Mouse (Mus musculus): ENCODE data around the gene Glud1. TPM values are rescaled to one million over a fixed set of nuclear protein-coding genes. Genes with fewer than 3 reads are reported as not detected.

Glud1 gene
- polyA plus RNA-seq, 1 experiment from 2014 or later: 109 TPM

DNA sequence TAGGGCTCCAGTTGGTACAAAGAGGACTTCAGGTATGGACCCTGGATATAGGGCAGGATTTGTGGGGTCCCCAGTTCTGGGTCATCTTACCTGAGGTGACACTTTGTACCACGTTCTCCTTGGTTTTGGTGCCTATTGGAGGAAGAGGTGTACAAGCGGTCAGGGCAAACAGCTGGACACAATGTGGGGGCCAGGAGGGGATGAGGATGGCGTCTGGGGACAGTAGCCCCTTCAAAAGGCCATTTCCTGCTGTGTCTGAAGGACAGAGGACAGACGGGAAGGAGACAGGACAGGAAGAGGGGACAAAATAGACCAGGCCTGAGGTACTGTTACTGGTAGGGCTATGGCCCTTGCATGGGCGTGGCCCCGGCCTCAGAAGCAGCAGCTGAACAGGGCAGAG is 63.1 kb downstream of the Glud1 start:
- WGBS: 81% methylated on average over 6 of the region's 6 CpGs
- Histone ChIP-seq H3K4me3 (peak overlapping the region; percentile 31), H3K4me2 (peak overlapping the region; percentile 46), H3K9ac (peak overlapping the region; percentile 60), H3K27ac (replicated peaks) (peak overlapping the region; percentile 65; the same call in 1 of the 2 replicates), H3K27me3 (no peaks in the 10 kb centered on the region), H3K4me1 (replicated peaks) (peaks cover 23% of the 10 kb centered on the region), H3K9me3 (no peaks in the 10 kb centered on the region), H3K36me3 (no peaks in the 10 kb centered on the region)
- ATAC-seq (ENCODE audit: low read depth): no peak

DNA sequence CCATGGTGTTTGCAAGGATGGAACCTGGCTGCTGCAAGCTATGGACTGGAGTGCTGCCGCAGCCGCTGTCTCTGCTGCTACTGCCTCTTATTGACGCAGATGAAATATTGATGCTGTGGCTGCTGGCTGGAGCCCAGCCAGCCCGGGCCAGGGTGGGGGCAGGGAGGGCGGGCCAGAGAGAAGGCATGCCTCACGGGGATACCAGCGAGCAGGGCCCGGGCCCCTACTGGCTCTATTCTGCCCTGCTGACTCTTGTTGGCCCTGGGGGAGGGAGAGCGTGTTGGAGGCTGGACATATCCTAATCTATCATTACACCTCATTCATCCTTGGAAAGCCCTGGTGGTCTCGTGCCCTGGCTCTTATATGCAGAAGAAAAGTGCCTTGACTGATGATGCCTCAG is 64.0 kb downstream of the Glud1 start, which contains the start of gene Sncg:
Gene Sncg (minus strand): TSS at position 213 of the 400 bp plus-strand sequence.
- peaks cover 28% of the 10 kb centered on the region for H3K4me1 ChIP-seq (replicated peaks)
- H3K4me3 ChIP-seq: peak within 1 kb of the TSS; percentile 31
- H3K27me3 ChIP-seq: no peaks in the 10 kb centered on the region
- no peaks in the 10 kb centered on the region for H3K9me3 ChIP-seq
- H3K36me3 ChIP-seq: no peaks in the 10 kb centered on the region
- H3K4me2 ChIP-seq: peak within 1 kb of the TSS; percentile 46
- peak; percentile 28 for ATAC-seq (ENCODE audit: low read depth)
- WGBS: 22% methylated on average over 10 of the region's 10 CpGs
- peak within 1 kb of the TSS; percentile 65 for H3K27ac ChIP-seq (replicated peaks)
- H3K9ac ChIP-seq: peak within 1 kb of the TSS; percentile 60

DNA sequence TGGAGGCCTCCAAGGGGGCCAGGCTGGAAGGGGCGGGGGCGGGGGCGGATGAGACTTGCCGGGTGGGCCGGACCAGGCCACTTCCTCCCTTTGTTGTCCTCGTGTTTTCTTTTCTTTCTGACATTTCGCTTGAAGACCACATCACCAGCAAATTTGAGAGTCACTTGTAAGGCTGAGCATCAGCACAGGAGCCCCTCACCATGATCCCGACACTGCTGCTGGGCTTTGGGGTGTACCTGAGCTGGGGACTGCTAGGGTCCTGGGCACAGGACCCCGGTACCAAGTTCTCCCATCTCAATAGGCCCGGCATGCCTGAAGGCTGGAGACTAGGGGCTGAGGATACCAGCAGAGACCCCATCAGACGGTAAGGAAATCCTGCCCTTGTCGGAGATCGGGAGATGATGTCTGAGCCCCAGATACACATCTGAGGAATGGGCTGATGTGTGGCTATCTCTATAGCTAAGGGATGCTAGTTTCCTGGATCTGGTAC is 64.9 kb downstream of the Glud1 start, which contains the start of gene Mmrn2:
Gene Mmrn2 (plus strand): TSS at position 51 of the 490 bp plus-strand sequence.
- Histone ChIP-seq H3K4me3 (peak within 1 kb of the TSS; percentile 31), H3K9ac (peak within 1 kb of the TSS; percentile 60), H3K4me1 (replicated peaks) (peaks cover 28% of the 10 kb centered on the region), H3K9me3 (no peaks in the 10 kb centered on the region), H3K27ac (replicated peaks) (peak within 1 kb of the TSS; percentile 65), H3K4me2 (peak within 1 kb of the TSS; percentile 46), H3K36me3 (no peaks in the 10 kb centered on the region), H3K27me3 (no peaks in the 10 kb centered on the region)
- 81% methylated on average over 13 of the region's 13 CpGs for WGBS
- no peak for ATAC-seq (ENCODE audit: low read depth)

DNA sequence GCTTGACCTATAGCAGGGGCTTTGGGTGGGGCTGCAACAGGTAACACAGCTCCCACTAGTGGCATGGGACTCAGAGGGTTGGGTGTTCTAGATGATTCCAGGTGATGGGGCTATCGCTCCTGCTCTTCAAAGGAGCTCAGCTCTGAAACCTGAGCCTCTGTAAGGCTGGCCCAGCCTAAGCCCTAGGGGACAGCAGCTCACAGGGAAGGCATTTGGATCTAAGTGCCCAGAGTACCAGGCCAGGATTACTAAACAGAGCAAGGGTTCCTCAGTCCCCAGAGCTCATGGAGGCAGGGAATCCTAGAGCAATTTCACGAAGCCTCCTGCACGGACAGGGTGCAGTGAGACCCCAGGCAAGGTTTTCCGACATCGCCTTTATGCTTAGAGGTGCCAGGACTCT is 65.4 kb downstream of the Glud1 start:
- Histone ChIP-seq H3K9me3 (no peaks in the 10 kb centered on the region), H3K36me3 (no peaks in the 10 kb centered on the region), H3K4me2 (peak overlapping the region; percentile 30), H3K27ac (replicated peaks) (no peak overlapping the region), H3K9ac (no peak overlapping the region), H3K4me3 (peak overlapping the region; percentile 4), H3K4me1 (replicated peaks) (peaks cover 28% of the 10 kb centered on the region), H3K27me3 (no peaks in the 10 kb centered on the region)
- no peak for ATAC-seq (ENCODE audit: low read depth)
- WGBS: 81% methylated on average over 5 of the region's 5 CpGs

DNA sequence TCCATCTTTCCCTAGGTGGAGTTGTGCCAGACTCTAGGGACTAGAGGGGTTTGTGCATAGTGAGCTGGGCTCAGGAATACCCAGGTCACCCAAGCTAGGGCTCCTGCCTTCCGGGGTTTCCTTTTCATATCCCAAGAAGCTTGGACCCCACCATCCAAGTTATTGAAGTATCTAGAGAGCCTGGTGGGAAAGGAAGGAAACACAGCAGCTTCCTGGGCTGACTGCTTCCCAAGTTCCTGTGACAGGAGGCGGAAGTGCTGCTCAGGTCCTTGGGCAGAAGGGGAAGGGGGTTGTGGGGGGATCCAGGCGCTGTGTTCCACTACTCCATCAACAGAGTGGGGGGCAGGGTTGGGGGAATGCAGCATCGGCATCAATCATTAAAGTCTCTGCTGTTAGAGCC is 66.6 kb downstream of the Glud1 start:
- WGBS: 89% methylated on average over 4 of the region's 4 CpGs
- Histone ChIP-seq H3K9me3 (no peaks in the 10 kb centered on the region), H3K27ac (replicated peaks) (no peak overlapping the region), H3K36me3 (no peaks in the 10 kb centered on the region), H3K9ac (no peak overlapping the region), H3K27me3 (no peaks in the 10 kb centered on the region), H3K4me1 (replicated peaks) (peaks cover 28% of the 10 kb centered on the region), H3K4me3 (no peak overlapping the region), H3K4me2 (peak overlapping the region; percentile 30)
- ATAC-seq (ENCODE audit: low read depth): no peak

DNA sequence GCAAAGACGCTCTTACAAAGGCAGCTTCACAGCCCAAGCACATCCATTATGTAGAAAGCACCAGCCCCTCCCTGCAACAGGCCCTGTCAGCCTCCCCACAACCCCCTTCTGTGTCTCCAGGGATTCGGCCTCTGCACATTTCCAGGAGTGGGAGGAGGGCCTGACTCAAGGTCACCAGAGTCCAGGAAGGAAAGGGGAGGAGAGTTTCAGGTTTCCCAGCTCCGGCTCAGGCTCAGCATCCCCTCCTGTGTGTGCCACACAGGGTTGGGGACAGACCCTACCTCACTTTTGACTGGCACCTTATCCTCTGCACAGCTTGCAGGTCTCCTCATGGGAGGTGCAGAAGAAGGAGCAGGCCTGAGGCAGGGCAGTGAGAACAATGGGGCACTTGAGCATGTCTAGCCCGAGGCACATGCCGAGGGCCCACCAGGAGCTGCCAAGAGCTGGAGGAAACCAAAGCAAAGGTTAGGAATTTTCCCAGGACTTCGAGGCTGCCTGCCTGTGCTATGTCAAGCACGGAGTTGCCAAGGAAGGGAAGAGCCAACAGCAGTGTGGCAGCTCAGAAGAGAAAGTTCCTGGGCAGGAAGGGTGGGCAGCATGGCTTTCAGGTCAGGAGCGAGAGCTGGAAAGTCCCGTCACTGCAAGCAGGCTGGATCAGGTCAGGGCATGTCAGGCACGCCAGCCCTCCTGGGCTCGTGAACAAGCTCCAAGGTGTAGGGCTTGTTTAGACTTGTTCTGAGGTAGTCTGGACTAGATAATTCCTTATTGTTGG is 68.2 kb downstream of the Glud1 start:
- ATAC-seq (ENCODE audit: low read depth): peak; percentile 28
- Histone ChIP-seq H3K4me3 (no peak overlapping the region), H3K9me3 (no peaks in the 10 kb centered on the region), H3K9ac (0 out of 2 replicates have a peak overlapping the region, but pooled peaks have one; percentile 17), H3K4me2 (no peak overlapping the region), H3K4me1 (replicated peaks) (peaks cover 25% of the 10 kb centered on the region), H3K27ac (replicated peaks) (peak overlapping the region; percentile 57), H3K27me3 (no peaks in the 10 kb centered on the region), H3K36me3 (no peaks in the 10 kb centered on the region)
- 42% methylated on average over 11 of the region's 11 CpGs for WGBS

DNA sequence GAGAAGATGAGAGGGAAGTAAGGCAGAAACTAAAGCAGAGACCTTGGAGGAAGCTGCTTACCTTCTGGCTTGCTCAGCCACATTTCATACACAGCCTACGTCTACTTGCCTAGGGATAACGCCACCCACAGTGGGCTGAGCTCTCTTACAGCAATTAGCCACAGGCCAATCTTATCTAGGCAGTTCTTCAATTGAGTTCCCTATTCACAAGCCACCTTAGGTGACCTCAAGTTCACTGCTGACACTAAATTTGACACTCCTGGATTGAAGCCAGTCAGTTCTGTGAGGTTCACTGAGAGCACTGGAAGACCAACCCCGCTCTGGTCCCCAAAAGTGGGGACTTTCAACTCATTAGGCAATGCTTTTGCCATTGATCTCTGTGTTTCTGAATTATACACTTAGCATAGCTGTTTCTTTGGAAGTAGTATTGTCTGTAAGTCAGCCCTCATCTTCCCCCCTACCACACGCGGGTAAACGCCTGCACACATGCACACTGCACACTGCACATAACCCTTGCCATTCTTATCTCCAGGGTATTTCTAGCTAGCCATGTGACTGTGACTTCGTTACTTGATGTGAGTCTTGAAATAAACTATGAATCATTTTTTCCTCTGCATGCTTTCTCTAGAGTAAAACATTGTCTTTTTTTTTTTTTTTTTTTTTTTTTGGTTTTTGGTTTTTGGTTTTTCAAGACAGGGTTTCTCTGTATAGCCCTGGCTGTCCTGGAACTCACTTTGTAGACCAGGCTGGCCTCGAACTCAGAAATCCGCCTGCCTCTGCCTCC is 72.6 kb downstream of the Glud1 start:
- no peaks in the 10 kb centered on the region for H3K27me3 ChIP-seq
- no peaks in the 10 kb centered on the region for H3K36me3 ChIP-seq
- peaks cover 11% of the 10 kb centered on the region for H3K4me1 ChIP-seq (replicated peaks)
- H3K27ac ChIP-seq (replicated peaks): no peak overlapping the region
- no peaks in the 10 kb centered on the region for H3K9me3 ChIP-seq
- H3K4me3 ChIP-seq: no peak overlapping the region
- no peak overlapping the region for H3K4me2 ChIP-seq
- no peak for ATAC-seq (ENCODE audit: low read depth)
- no peak overlapping the region for H3K9ac ChIP-seq
- 93% methylated on average over 9 of the region's 9 CpGs for WGBS

DNA sequence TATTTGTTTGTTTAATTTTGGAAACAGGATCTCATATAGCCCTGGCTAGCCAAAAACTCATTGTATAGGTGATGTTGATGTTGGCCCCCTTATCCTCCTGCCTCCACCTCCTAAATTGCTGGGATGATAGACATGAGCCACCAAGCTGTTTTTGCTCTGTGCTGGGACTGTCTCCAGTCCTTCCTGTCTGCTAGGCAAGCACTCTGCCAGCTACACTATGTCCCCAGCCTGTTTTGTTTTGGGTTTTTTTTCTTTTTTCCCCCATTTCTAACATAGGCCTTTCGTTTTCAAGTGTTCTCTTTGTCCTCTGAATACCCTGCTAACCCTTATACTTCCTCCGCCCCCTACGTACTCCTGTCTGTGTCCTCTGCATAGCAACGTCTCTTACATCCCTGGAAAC is 82.8 kb downstream of the Glud1 start:
- 59% methylated on average over 4 of the region's 4 CpGs for WGBS
- ATAC-seq (ENCODE audit: low read depth): no peak
- H3K4me1 ChIP-seq (replicated peaks): no peaks in the 10 kb centered on the region
- H3K9me3 ChIP-seq: peaks cover 5% of the 10 kb centered on the region; the same call in 1 of the 2 replicates
- H3K36me3 ChIP-seq: peaks cover 7% of the 10 kb centered on the region; the same call in 1 of the 2 replicates
- H3K4me2 ChIP-seq: no peak overlapping the region
- no peak overlapping the region for H3K27ac ChIP-seq (replicated peaks)
- no peak overlapping the region for H3K9ac ChIP-seq
- no peak overlapping the region for H3K4me3 ChIP-seq
- H3K27me3 ChIP-seq: no peaks in the 10 kb centered on the region

Other genes starting within 250 kb of the Glud1 start
- not detected in 2 replicates for gene Anxa8, start 224.7 kb upstream of the Glud1 start, polyA plus RNA-seq (2015; fragmentation: Nextera tagmentation; extraction: Ambion mirVana)
- not detected in 2 replicates for gene A630023A22Rik, start 208.0 kb upstream of the Glud1 start, polyA plus RNA-seq (2015; fragmentation: Nextera tagmentation; extraction: Ambion mirVana)
- gene Npy4r, start 158.2 kb upstream of the Glud1 start, polyA plus RNA-seq (2015; fragmentation: Nextera tagmentation; extraction: Ambion mirVana): 0.11 TPM in 1 of 2 replicates, not detected in the other
- gene Gprin2, start 109.1 kb upstream of the Glud1 start, polyA plus RNA-seq (2015; fragmentation: Nextera tagmentation; extraction: Ambion mirVana): 3.1 and 3.5 TPM in 2 replicates
- 0.41 and 0.54 TPM in 2 replicates for gene Syt15, start 91.1 kb upstream of the Glud1 start, polyA plus RNA-seq (2015; fragmentation: Nextera tagmentation; extraction: Ambion mirVana)
- gene Shld2, start 234 bp upstream of the Glud1 start, polyA plus RNA-seq (2015; fragmentation: Nextera tagmentation; extraction: Ambion mirVana): 5.8 and 6.0 TPM in 2 replicates
- gene Fam25c, start 44.7 kb downstream of the Glud1 start, polyA plus RNA-seq (2015; fragmentation: Nextera tagmentation; extraction: Ambion mirVana): not detected in 2 replicates
- 641 and 796 TPM in 2 replicates for gene Sncg, start 64.1 kb downstream of the Glud1 start, polyA plus RNA-seq (2015; fragmentation: Nextera tagmentation; extraction: Ambion mirVana)
- 6.0 and 6.2 TPM in 2 replicates for gene Mmrn2, start 64.7 kb downstream of the Glud1 start, polyA plus RNA-seq (2015; fragmentation: Nextera tagmentation; extraction: Ambion mirVana)
- 22.6 and 26.4 TPM in 2 replicates for gene Bmpr1a, start 192.6 kb downstream of the Glud1 start, polyA plus RNA-seq (2015; fragmentation: Nextera tagmentation; extraction: Ambion mirVana)
- gene 9230112D13Rik, start 212.1 kb downstream of the Glud1 start, polyA plus RNA-seq (2015; fragmentation: Nextera tagmentation; extraction: Ambion mirVana): not detected in 2 replicates